Mouse (Mus musculus) limb, embryonic 15.5 days (tissue): ENCODE measurements around the gene Ripply2. TPM values are rescaled to one million over a fixed set of nuclear protein-coding genes. Genes with fewer than 3 reads are reported as not detected.
"Not testable (repeated sequence)": the region's sequence is repeated elsewhere in the genome, so short reads cannot be mapped to it uniquely, and the experiment has no call there.

Source experiments
- ATAC-seq: fragments of 200-750 bp; cut with Nextera tagmentation; 2 replicates; pipeline ENCODE4 v1.8.0; 2017; ENCODE audit warnings: low read depth, moderate TSS enrichment; ENCODE audit not compliant: insufficient number of reproducible peaks, low FRiP score, low TSS enrichment
- H3K27ac ChIP-seq: fragments of 300-500 bp; sonication (generic); 2 replicates; pipeline ENCODE4 v1.5.1; 2015; ENCODE audit warnings: moderate library complexity, mild to moderate bottlenecking, inconsistent platforms
- H3K27me3 ChIP-seq: fragments of 300-500 bp; sonication (generic); 2 replicates; pipeline ENCODE4 v1.6.1; 2015; ENCODE audit warnings: inconsistent platforms
- H3K36me3 ChIP-seq: fragments of 300-500 bp; sonication (generic); 2 replicates; pipeline ENCODE4 v1.6.1; 2015; ENCODE audit warnings: inconsistent platforms
- H3K4me1 ChIP-seq: fragments of 300-500 bp; sonication (generic); 2 replicates; pipeline ENCODE4 v1.6.1; 2015; ENCODE audit warnings: inconsistent platforms
- H3K4me2 ChIP-seq: fragments of 300-500 bp; sonication (generic); 2 replicates; pipeline ENCODE4 v1.6.1; 2015; ENCODE audit warnings: mild to moderate bottlenecking, inconsistent platforms
- H3K4me3 ChIP-seq: fragments of 300-500 bp; sonication (generic); 2 replicates; pipeline ENCODE4 v1.5.1; 2015; ENCODE audit warnings: mild to moderate bottlenecking, inconsistent platforms
- H3K9ac ChIP-seq: fragments of 300-500 bp; sonication (generic); 2 replicates; pipeline ENCODE4 v1.6.1; 2015; ENCODE audit warnings: inconsistent platforms
- H3K9me3 ChIP-seq: fragments of 300-500 bp; sonication (generic); 2 replicates; pipeline ENCODE4 v1.6.1; 2016; ENCODE audit warnings: inconsistent platforms
- WGBS: fragments of 180-500 bp; shearing (Covaris S2); methylation state at CpG from one replicate; pipeline ENCODE4 v1.1.7; 2015; 5-methylcytosine and 5-hydroxymethylcytosine counted together
- polyA plus RNA-seq: library from polyadenylated mRNA; unstranded; fragments of >200 nt; fragmentation: Nextera tagmentation; extraction: Ambion mirVana; gene quantifications from 2 replicates; pipeline ENCODE4 v1.2.1, GENCODE M21; 2015

Gene Ripply2
- not detected in 2 replicates for polyA plus RNA-seq

DNA sequence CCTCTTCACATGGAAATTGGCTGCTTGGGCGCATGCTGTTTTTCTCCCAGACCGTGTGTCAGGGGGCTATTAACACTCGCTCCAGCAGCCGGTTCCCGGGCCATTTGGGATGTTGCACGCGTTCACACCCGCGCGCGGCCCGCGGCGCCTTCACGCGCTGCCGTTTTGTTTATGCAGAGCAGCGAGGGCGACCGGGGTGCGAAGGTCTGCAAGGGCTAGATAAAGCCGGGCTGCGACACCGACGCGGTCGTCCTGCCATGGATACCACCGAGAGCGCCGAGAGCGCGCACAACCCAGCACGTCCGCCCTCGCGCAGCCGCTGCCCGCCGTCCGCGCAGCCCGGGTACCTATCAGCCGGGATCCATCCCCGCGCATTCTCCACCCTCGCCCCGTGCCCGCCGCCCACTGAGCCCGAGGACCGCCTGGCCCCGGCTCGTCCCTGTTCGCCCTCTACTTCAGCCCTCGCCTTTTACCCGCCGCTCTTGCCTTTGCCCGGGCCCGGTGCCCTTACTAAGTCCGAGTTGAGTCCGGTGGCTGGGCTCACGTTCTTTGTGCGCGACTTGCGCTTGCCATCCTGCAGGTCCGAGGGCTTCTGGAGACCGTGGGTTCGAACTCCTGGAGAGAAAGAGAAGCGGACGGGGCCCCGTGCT lies at the start of gene Ripply2:
Gene Ripply2 (plus strand): TSS at position 250 of the 650 bp plus-strand sequence.
- peaks cover 8% of the 10 kb centered on the region for H3K4me1 ChIP-seq
- H3K27me3 ChIP-seq: peaks cover 52% of the 10 kb centered on the region
- no peaks in the 10 kb centered on the region for H3K36me3 ChIP-seq
- H3K27ac ChIP-seq: no peak within 1 kb of the TSS
- 0 out of 2 replicates have a peak, but pooled peaks have one; percentile 19 for ATAC-seq
- peak within 1 kb of the TSS; percentile 45 for H3K4me3 ChIP-seq
- no peak within 1 kb of the TSS for H3K9ac ChIP-seq
- H3K4me2 ChIP-seq: peak within 1 kb of the TSS; percentile 82
- H3K9me3 ChIP-seq: no peaks in the 10 kb centered on the region
- WGBS: under 1% methylated on average over 70 of the region's 71 CpGs

DNA sequence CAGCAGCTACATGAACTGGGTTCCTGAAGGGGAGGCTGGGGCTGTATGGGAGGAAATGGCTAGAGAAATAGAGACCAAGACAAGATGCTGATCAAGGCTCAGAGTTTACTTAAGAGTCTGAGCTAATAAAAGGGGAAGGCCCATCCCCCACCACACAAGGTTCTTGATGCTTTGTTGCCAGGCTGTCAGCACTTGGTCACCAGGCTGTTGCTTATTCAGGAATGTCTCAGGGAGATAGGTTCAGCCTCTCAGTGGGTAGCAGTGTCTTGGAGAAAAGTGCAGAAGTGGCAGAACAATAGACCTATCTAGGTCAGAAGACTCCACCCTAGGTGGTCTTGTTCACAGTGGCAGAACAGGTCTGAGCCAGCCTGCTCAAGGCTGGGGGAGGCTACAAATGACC lies 42.9 kb upstream of the Ripply2 start:
- H3K36me3 ChIP-seq, H3K27ac ChIP-seq, H3K9ac ChIP-seq, H3K4me3 ChIP-seq, H3K27me3 ChIP-seq, H3K9me3 ChIP-seq, H3K4me1 ChIP-seq, H3K4me2 ChIP-seq, ATAC-seq: not testable (repeated sequence)

DNA sequence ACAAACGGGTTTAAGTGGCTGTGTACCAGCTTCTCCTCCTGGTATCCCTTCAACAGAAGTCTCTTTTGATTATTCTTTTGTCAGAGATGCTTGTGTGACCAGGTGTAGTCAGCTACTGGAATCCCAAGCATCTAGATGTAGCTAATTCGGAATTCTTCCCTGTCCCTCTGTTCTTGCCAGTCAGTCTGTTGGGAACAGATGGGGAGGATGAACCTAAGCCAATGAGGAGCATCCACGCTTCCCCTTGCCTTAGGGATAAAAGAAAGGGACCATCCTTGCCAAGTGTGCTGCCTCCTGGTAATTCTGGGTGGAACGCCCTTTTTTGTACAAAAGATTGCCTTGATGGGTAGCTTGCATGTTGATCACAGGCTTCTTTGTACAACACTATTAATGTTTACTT lies 41.8 kb upstream of the Ripply2 start:
- H3K4me1 ChIP-seq: no peaks in the 10 kb centered on the region
- no peaks in the 10 kb centered on the region for H3K36me3 ChIP-seq
- no peak overlapping the region for H3K4me3 ChIP-seq
- H3K9me3 ChIP-seq: no peaks in the 10 kb centered on the region
- 63% methylated on average over 4 of the region's 4 CpGs for WGBS
- no peak overlapping the region for H3K9ac ChIP-seq
- ATAC-seq: no peak
- H3K4me2 ChIP-seq: no peak overlapping the region
- no peak overlapping the region for H3K27ac ChIP-seq
- no peaks in the 10 kb centered on the region for H3K27me3 ChIP-seq

DNA sequence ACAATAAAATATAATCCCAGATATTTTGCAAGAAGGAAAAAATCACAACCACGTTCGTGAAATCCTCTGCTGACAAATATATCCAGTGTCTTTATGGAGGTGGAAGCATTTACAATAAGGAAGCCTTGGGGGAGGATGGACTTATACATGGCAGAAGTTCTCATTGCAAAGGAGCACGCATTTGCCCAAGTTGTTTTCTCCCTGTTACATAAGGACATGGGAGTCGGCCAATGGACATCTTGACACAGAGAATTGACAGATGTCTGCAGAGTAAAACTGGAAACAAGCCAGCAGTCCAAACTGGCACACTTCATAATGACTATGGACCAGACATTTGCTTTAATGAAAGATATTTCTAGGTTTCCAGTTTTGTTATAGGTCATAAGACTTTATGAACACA lies 38.4 kb upstream of the Ripply2 start:
- no peak overlapping the region for H3K4me2 ChIP-seq
- ATAC-seq: no peak
- no peaks in the 10 kb centered on the region for H3K9me3 ChIP-seq
- H3K4me1 ChIP-seq: no peaks in the 10 kb centered on the region; the same call in 1 of the 2 replicates
- H3K27me3 ChIP-seq: no peaks in the 10 kb centered on the region
- 68% methylated on average over 4 of the region's 4 CpGs for WGBS
- no peaks in the 10 kb centered on the region for H3K36me3 ChIP-seq
- no peak overlapping the region for H3K4me3 ChIP-seq
- no peak overlapping the region for H3K9ac ChIP-seq
- no peak overlapping the region for H3K27ac ChIP-seq

GRCm38 (mm10) chr9:86978257-86978907 lies 37.0 kb upstream of the Ripply2 start:
- Histone ChIP-seq H3K4me2 (no peak overlapping the region), H3K4me1 (no peaks in the 10 kb centered on the region; the same call in 1 of the 2 replicates), H3K4me3 (no peak overlapping the region), H3K36me3 (no peaks in the 10 kb centered on the region), H3K9ac (no peak overlapping the region), H3K9me3 (no peaks in the 10 kb centered on the region), H3K27me3 (no peaks in the 10 kb centered on the region), H3K27ac (no peak overlapping the region)
- WGBS: 67% methylated on average over 7 of the region's 7 CpGs
- ATAC-seq: no peak

GRCm38 (mm10) chr9:86980048-86980447 lies 35.3 kb upstream of the Ripply2 start:
- ATAC-seq: no peak
- Histone ChIP-seq H3K4me2 (no peak overlapping the region), H3K4me1 (no peaks in the 10 kb centered on the region; the same call in 1 of the 2 replicates), H3K9me3 (no peaks in the 10 kb centered on the region), H3K36me3 (no peaks in the 10 kb centered on the region), H3K27me3 (no peaks in the 10 kb centered on the region), H3K27ac (no peak overlapping the region), H3K4me3 (no peak overlapping the region), H3K9ac (no peak overlapping the region)

DNA sequence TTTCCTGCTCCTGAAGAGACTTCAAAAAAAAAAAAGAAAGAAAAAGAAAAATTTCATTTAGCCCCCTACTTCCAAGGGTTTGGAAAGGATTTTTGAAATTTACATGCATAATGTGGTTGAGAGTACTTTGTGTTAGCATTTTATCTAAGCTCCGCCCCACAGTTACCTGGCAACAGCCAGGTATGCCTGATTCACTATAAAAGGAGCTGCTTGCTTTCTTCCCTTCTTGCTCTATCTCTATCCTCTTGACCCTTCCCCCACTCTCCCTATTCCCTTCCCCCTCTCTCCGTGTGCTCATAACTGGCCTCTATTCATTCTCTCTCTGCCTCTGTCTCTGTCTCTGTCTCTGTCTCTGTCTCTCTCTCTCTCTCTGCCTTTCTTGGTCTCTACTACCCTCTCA lies 34.4 kb upstream of the Ripply2 start:
- Histone ChIP-seq H3K9me3 (no peaks in the 10 kb centered on the region), H3K4me1 (no peaks in the 10 kb centered on the region; the same call in 1 of the 2 replicates), H3K27ac (no peak overlapping the region), H3K36me3 (no peaks in the 10 kb centered on the region), H3K4me2 (no peak overlapping the region), H3K9ac (no peak overlapping the region), H3K4me3 (no peak overlapping the region), H3K27me3 (no peaks in the 10 kb centered on the region)
- ATAC-seq: no peak
- 57% methylated on average over 2 of the region's 2 CpGs for WGBS

DNA sequence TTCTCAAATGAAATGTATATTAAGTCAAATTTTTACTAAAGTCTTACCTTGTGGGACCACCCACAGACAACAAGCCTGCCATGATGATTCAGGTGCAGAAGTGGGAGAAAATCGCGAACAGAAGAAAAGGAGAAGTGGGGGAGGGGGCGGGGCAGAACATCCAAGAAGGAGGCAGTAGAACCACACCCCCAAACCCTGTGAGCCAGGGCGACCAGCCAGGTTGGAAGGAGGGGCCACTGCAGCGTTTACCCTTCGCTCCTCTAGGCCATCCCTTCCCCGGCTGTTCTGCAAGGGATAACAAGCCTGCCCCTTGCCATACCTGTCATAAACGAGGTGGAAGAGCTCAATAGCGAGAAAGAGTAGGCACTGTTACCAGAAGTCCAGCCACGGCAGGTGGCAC lies 33.8 kb upstream of the Ripply2 start:
- H3K27me3 ChIP-seq: no peaks in the 10 kb centered on the region
- H3K4me3 ChIP-seq: no peak overlapping the region
- H3K4me1 ChIP-seq: no peaks in the 10 kb centered on the region; the same call in 1 of the 2 replicates
- H3K36me3 ChIP-seq: no peaks in the 10 kb centered on the region
- 9% methylated on average over 10 of the region's 10 CpGs for WGBS
- no peak for ATAC-seq
- H3K4me2 ChIP-seq: no peak overlapping the region
- H3K9ac ChIP-seq: no peak overlapping the region
- no peaks in the 10 kb centered on the region for H3K9me3 ChIP-seq
- H3K27ac ChIP-seq: no peak overlapping the region

DNA sequence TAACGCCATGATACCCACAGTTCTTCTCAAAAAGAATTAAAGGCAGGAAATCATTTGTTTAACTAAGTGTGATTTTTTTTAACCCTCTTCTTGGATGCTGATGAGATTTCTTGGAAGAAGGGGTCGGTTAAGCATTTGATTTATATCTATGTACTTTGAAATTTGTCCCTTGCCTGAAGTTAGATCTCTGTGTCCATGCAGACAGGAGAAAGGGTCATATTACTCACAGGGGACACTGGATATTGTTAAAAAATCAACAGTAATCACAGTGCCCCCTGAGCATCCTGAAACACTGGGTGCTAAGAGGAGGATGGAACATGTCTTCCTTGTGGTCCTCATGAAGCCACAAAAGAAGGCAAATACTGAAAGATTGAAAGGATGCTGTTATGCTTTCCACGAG lies 30.8 kb upstream of the Ripply2 start:
- Histone ChIP-seq H3K9ac (no peak overlapping the region), H3K4me3 (no peak overlapping the region), H3K4me1 (no peaks in the 10 kb centered on the region; the same call in 1 of the 2 replicates), H3K36me3 (no peaks in the 10 kb centered on the region), H3K27ac (no peak overlapping the region), H3K27me3 (no peaks in the 10 kb centered on the region), H3K4me2 (no peak overlapping the region), H3K9me3 (no peaks in the 10 kb centered on the region)
- 67% methylated on average over 3 of the region's 3 CpGs for WGBS
- no peak for ATAC-seq

GRCm38 (mm10) chr9:86985105-86985504 lies 30.2 kb upstream of the Ripply2 start:
- 50% methylated on average over 6 of the region's 6 CpGs for WGBS
- ATAC-seq: no peak
- H3K27ac ChIP-seq: no peak overlapping the region
- no peaks in the 10 kb centered on the region for H3K27me3 ChIP-seq
- H3K9ac ChIP-seq: no peak overlapping the region
- no peak overlapping the region for H3K4me2 ChIP-seq
- H3K9me3 ChIP-seq: no peaks in the 10 kb centered on the region
- H3K4me3 ChIP-seq: no peak overlapping the region
- H3K4me1 ChIP-seq: no peaks in the 10 kb centered on the region; the same call in 1 of the 2 replicates
- no peaks in the 10 kb centered on the region for H3K36me3 ChIP-seq

DNA sequence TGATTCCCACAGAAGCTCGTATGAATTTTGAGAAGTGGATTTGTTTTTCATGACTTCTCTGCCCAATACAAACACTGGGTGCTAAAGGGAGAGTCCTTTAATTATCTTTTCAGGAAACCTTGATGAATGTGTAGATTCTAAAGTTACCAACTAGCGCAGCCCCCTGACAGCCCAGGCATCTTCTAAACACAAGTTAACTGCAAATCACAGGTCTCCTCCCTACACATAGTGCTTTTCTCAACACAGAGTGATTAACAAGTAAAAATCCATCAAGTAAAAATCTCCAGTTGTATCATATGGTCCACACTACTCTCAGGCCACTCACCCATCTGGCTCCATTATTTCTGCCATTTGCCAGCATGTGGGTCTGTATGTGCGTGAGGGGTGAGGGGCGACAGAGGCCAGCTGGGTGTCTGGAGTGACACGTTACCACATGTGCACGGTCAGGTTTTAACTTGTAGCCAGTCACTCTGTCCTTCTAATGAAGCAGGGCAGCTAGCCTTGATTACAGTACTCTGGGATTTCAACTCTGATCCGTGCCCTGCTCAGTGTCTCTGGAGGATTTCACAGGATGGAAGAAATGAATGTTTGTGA lies 28.5 kb upstream of the Ripply2 start:
- no peak overlapping the region for H3K9ac ChIP-seq
- no peaks in the 10 kb centered on the region for H3K36me3 ChIP-seq
- no peak for ATAC-seq
- no peak overlapping the region for H3K27ac ChIP-seq
- H3K27me3 ChIP-seq: no peaks in the 10 kb centered on the region
- WGBS: 18% methylated on average over 7 of the region's 7 CpGs
- H3K4me1 ChIP-seq: no peaks in the 10 kb centered on the region
- H3K4me3 ChIP-seq: no peak overlapping the region
- no peak overlapping the region for H3K4me2 ChIP-seq
- H3K9me3 ChIP-seq: no peaks in the 10 kb centered on the region

GRCm38 (mm10) chr9:86989822-86990221 lies 25.5 kb upstream of the Ripply2 start:
- H3K9ac ChIP-seq: no peak overlapping the region
- ATAC-seq: no peak
- no peaks in the 10 kb centered on the region for H3K36me3 ChIP-seq
- H3K4me2 ChIP-seq: no peak overlapping the region
- H3K27ac ChIP-seq: no peak overlapping the region
- H3K4me3 ChIP-seq: no peak overlapping the region
- no peaks in the 10 kb centered on the region for H3K4me1 ChIP-seq
- H3K27me3 ChIP-seq: no peaks in the 10 kb centered on the region
- H3K9me3 ChIP-seq: no peaks in the 10 kb centered on the region
